8 mouse cellular contexts compared by ENCODE assay signal in genomic region chr4:116995798-116996135, GRCm38 (mm10). TPM values are rescaled to one million over a fixed set of nuclear protein-coding genes. Genes with fewer than 3 reads are reported as not detected.
DNase-seq lines count a peak whose midpoint lies in the region; ATAC-seq and TF ChIP-seq lines count a peak whose summit lies in the region.

No protein-coding gene starts in this region.

- peak; percentile 34 for DNase-seq in MEL (ENCODE audit: low read depth, low spot score)
- DNase-seq in brain, embryonic 14.5 days (ENCODE audit: low read depth) = peak; percentile 60
- peak; percentile 60 for DNase-seq in induced T-regulatory cell, adult 2 months (ENCODE audit: low read depth)
- peak; percentile 53 for DNase-seq in liver, embryonic 13.5 days
- DNase-seq in natural killer cell, adult 2 months (ENCODE audit: low spot score in 2 of 2) = peak; percentile 18 to 39
- DNase-seq in thymus, postnatal 10 days (ENCODE audit: low spot score in 2 of 2) = peak; percentile 17 to 42
- no peak for DNase-seq in frontal cortex, postnatal 14 days (ENCODE audit: low spot score in 2 of 2)

- peaks cover 0 to 5% of the 10 kb centered on the region in 2 experiments; a peak in 2 of 4 replicates for H3K36me3 ChIP-seq in MEL (ENCODE audit: control insufficient read depth in 1 of 2, insufficient read depth in 2 of 2, low read length in 2 of 2)
- H3K36me3 ChIP-seq in forebrain, embryonic 12.5 days (replicated peaks) = peaks cover 16% of the 10 kb centered on the region; the same call in 1 of the 2 replicates
- peaks cover 53% of the 10 kb centered on the region for H3K36me3 ChIP-seq in liver, embryonic 13.5 days

- peak overlapping the region; percentile 13 to 77 for H3K4me3 ChIP-seq in MEL (ENCODE audit: control insufficient read depth in 1 of 2, insufficient read depth in 1 of 2, low read depth in 2 of 2, low read length in 2 of 2)
- peak overlapping the region; percentile 87 for H3K4me3 ChIP-seq in forebrain, embryonic 12.5 days (replicated peaks)
- H3K4me3 ChIP-seq in liver, embryonic 13.5 days (replicated peaks) = peak overlapping the region; percentile 99

- no peaks in the 10 kb centered on the region for H3K27me3 ChIP-seq in MEL (ENCODE audit: control insufficient read depth in 1 of 2, insufficient read depth in 2 of 2, low read length in 2 of 2)
- H3K27me3 ChIP-seq in forebrain, embryonic 12.5 days = peaks cover 8% of the 10 kb centered on the region; the same call in 1 of the 2 replicates
- H3K27me3 ChIP-seq in liver, embryonic 13.5 days = no peaks in the 10 kb centered on the region

- H3K79me2 ChIP-seq in MEL (ENCODE audit: control insufficient read depth, insufficient read depth, low read length, poor library complexity) = peaks cover 6% of the 10 kb centered on the region; the same call in 1 of the 2 replicates

- WGBS in forebrain, embryonic 12.5 days = 0% methylated on average over 16 of the region's 16 CpGs
- under 1% methylated on average over 16 of the region's 16 CpGs for WGBS in liver, embryonic 13.5 days (ENCODE audit: insufficient replicate concordance)

- peaks cover 0 to 5% of the 10 kb centered on the region in 2 experiments; a peak in 2 of 4 replicates for H3K4me1 ChIP-seq in MEL (ENCODE audit: control insufficient read depth in 1 of 2, insufficient read depth in 2 of 2, low read length in 2 of 2)
- peaks cover 28% of the 10 kb centered on the region for H3K4me1 ChIP-seq in forebrain, embryonic 12.5 days
- peaks cover 50% of the 10 kb centered on the region for H3K4me1 ChIP-seq in liver, embryonic 13.5 days (replicated peaks)

- H3K27ac ChIP-seq in MEL (ENCODE audit: control insufficient read depth, low read depth, low read length) = no peak overlapping the region
- H3K27ac ChIP-seq in forebrain, embryonic 12.5 days = peak overlapping the region; percentile 85
- peak overlapping the region; percentile 89 for H3K27ac ChIP-seq in liver, embryonic 13.5 days

- peak in 2 of 3 experiments; percentile 34 to 44; a peak in 4 of 6 replicates for TF ChIP-seq CTCF in MEL (IDR thresholded peaks at IDR 0.05 in 2 of 3, conservative IDR thresholded peaks at IDR 0.05 in 1 of 3; ENCODE audit: control insufficient read depth in 1 of 3, insufficient read depth in 1 of 3, low read depth in 2 of 3, low read length in 3 of 3, poor library complexity in 1 of 3, severe bottlenecking in 1 of 3)
- peak; percentile 44; the same call in 1 of the 2 replicates for TF ChIP-seq CTCF in brain, embryonic 14.5 days (IDR thresholded peaks at IDR 0.05; ENCODE audit: borderline replicate concordance, extremely low read depth, insufficient read depth, insufficient read length)

- TF ChIP-seq RAD21 in MEL (IDR thresholded peaks at IDR 0.05; ENCODE audit: low read depth, low read length) = peak; percentile 12

- peak overlapping the region; percentile 72 for H3K9ac ChIP-seq in MEL (ENCODE audit: control insufficient read depth, low read depth, low read length, poor library complexity, severe bottlenecking)
- H3K9ac ChIP-seq in forebrain, embryonic 12.5 days = peak overlapping the region; percentile 76
- peak overlapping the region; percentile 96 for H3K9ac ChIP-seq in liver, embryonic 13.5 days

- H3K9me3 ChIP-seq in MEL (replicated peaks; ENCODE audit: insufficient read depth, low read length) = no peaks in the 10 kb centered on the region
- no peaks in the 10 kb centered on the region for H3K9me3 ChIP-seq in forebrain, embryonic 12.5 days
- no peaks in the 10 kb centered on the region for H3K9me3 ChIP-seq in liver, embryonic 13.5 days (replicated peaks)

- H3K4me2 ChIP-seq in forebrain, embryonic 12.5 days = peak overlapping the region; percentile 99
- peak overlapping the region; percentile 92 for H3K4me2 ChIP-seq in liver, embryonic 13.5 days

- TF ChIP-seq POLR2A in MEL (IDR thresholded peaks at IDR 0.05; ENCODE audit: control insufficient read depth in 1 of 2, insufficient read depth in 1 of 2, low read depth in 1 of 2, low read length in 2 of 2, poor library complexity in 1 of 2) = no peak
- no peak for TF ChIP-seq POLR2A in brain, embryonic 14.5 days (IDR thresholded peaks at IDR 0.05; ENCODE audit: borderline replicate concordance, extremely low read depth, insufficient read depth, insufficient read length, poor library complexity, severe bottlenecking)

- no peak for TF ChIP-seq EP300 in MEL (IDR thresholded peaks at IDR 0.05; ENCODE audit: low read depth in 1 of 2, low read length in 2 of 2)

- no peak for ATAC-seq in forebrain, embryonic 12.5 days (ENCODE audit: low FRiP score)
- no peak for ATAC-seq in liver, embryonic 13.5 days (ENCODE audit: low read depth)

TF ChIP-seq in MEL, 35 proteins besides CTCF, POLR2A, EP300 and RAD21:
- TF ChIP-seq GATA1 (IDR thresholded peaks at IDR 0.05; ENCODE audit: low read depth, low read length) = no peak
- peak; percentile 52 for TF ChIP-seq SMC3 (IDR thresholded peaks at IDR 0.05; ENCODE audit: low read depth, low read length)

RNA-seq across cellular contexts. Expression of gene Hectd3, which starts 0.7 kb away (rescaled TPM):
- 9.8 TPM in 2 replicates for total RNA-seq in MEL (2012; rRNA removed)
- 10 to 100 TPM in 1 of 2 experiments, not detected in 1; 19.1 TPM for polyA plus RNA-seq in MEL (2012; ENCODE audit: insufficient read depth in 1 of 2, insufficient read length in 2 of 2, low read depth in 1 of 2, low replicate concordance in 2 of 2, missing spikeins in 1 of 2)
- 59.3 and 60.4 TPM in 2 replicates for polyA plus RNA-seq in brain, embryonic 14.5 days (2012; rRNA removed)
- 17.1 and 21.2 TPM in 2 replicates for polyA plus RNA-seq in forebrain, embryonic 12.5 days (2016; fragmentation: Nextera tagmentation; extraction: Ambion mirVana)
- 7.8 and 7.9 TPM in 2 replicates for polyA plus RNA-seq in liver, embryonic 13.5 days (2015; fragmentation: Nextera tagmentation; extraction: Ambion mirVana)

RNA-seq across cellular contexts. Expression of gene Urod, which starts 1.6 kb away (rescaled TPM):
- total RNA-seq in MEL (2012; rRNA removed) = 72.0 and 108 TPM in 2 replicates
- polyA plus RNA-seq in MEL (2012; ENCODE audit: insufficient read depth in 1 of 2, insufficient read length in 2 of 2, low read depth in 1 of 2, low replicate concordance in 2 of 2, missing spikeins in 1 of 2) = 100 to 1,000 TPM; 132 to 645 TPM
- polyA plus RNA-seq in brain, embryonic 14.5 days (2012; rRNA removed) = 58.9 and 63.2 TPM in 2 replicates
- 76.0 and 78.0 TPM in 2 replicates for polyA plus RNA-seq in forebrain, embryonic 12.5 days (2016; fragmentation: Nextera tagmentation; extraction: Ambion mirVana)
- 558 and 568 TPM in 2 replicates for polyA plus RNA-seq in liver, embryonic 13.5 days (2015; fragmentation: Nextera tagmentation; extraction: Ambion mirVana)

RNA-seq across cellular contexts. Expression of gene Eif2b3, which starts 23.4 kb away (rescaled TPM):
- total RNA-seq in MEL (2012; rRNA removed) = 75.4 and 79.3 TPM in 2 replicates
- 10 to 100 TPM in 1 of 2 experiments, not detected in 1; 77.5 TPM for polyA plus RNA-seq in MEL (2012; ENCODE audit: insufficient read depth in 1 of 2, insufficient read length in 2 of 2, low read depth in 1 of 2, low replicate concordance in 2 of 2, missing spikeins in 1 of 2)
- 24.6 and 25.0 TPM in 2 replicates for polyA plus RNA-seq in brain, embryonic 14.5 days (2012; rRNA removed)
- 41.0 and 44.1 TPM in 2 replicates for polyA plus RNA-seq in forebrain, embryonic 12.5 days (2016; fragmentation: Nextera tagmentation; extraction: Ambion mirVana)
- 46.4 and 49.8 TPM in 2 replicates for polyA plus RNA-seq in liver, embryonic 13.5 days (2015; fragmentation: Nextera tagmentation; extraction: Ambion mirVana)

Comparison
In these comparisons a context has a peak if more than half of its experiments do, and no peak if none do; other contexts are left out.
1. DNase-seq: peak in MEL (single experiment), brain, embryonic 14.5 days (single experiment), induced T-regulatory cell, adult 2 months (single experiment), liver, embryonic 13.5 days (single experiment), natural killer cell, adult 2 months (2 of 2) and thymus, postnatal 10 days (2 of 2); none in frontal cortex, postnatal 14 days (0 of 2).
2. H3K4me3 ChIP-seq: peak in every context shown above with its lines; median percentile 99 in liver, embryonic 13.5 days; 87 in forebrain, embryonic 12.5 days; 45 in MEL.
3. Peak in every context shown above with its lines, with median percentiles within 50 percentile points of each other: H3K9ac ChIP-seq.